Mouse (Mus musculus): ENCODE data around the gene Cand2. TPM values are rescaled to one million over a fixed set of nuclear protein-coding genes. Genes with fewer than 3 reads are reported as not detected.

The Cand2 gene
- polyA plus RNA-seq, 1 experiment from 2014 or later: 33.6 TPM

GRCm38 (mm10) chr6:115854432-115854831 is 80.1 kb downstream of the Cand2 start:
- Histone ChIP-seq H3K9me3 (replicated peaks) (no peaks in the 10 kb centered on the region), H3K4me1 (peaks cover 31% of the 10 kb centered on the region), H3K4me2 (replicated peaks) (no peak overlapping the region), H3K4me3 (replicated peaks) (no peak overlapping the region), H3K9ac (no peak overlapping the region), H3K36me3 (peaks cover 3% of the 10 kb centered on the region; the same call in 1 of the 2 replicates), H3K27ac (replicated peaks) (no peak overlapping the region), H3K27me3 (no peaks in the 10 kb centered on the region)
- no peak for ATAC-seq (ENCODE audit: insufficient number of reproducible peaks, low FRiP score, low TSS enrichment, low read depth)
- 65% methylated on average over 2 of the region's 2 CpGs for WGBS

Small RNA genes within 50 kb of the gene (microRNA-seq; reads per million reads assigned to microRNA genes)
- gene Mir7660 (ENCODE audit: borderline number of aligned reads): 0.52 reads per million

Other genes starting within 250 kb of the Cand2 start
- 29.1 and 31.5 TPM in 2 replicates for gene Tsen2, start 229.9 kb upstream of the Cand2 start, polyA plus RNA-seq (2015; fragmentation: Nextera tagmentation; extraction: Ambion mirVana)
- gene Mkrn2os, start 182.0 kb upstream of the Cand2 start, polyA plus RNA-seq (2015; fragmentation: Nextera tagmentation; extraction: Ambion mirVana): 1.2 and 3.1 TPM in 2 replicates
- gene Mkrn2, start 172.6 kb upstream of the Cand2 start, polyA plus RNA-seq (2015; fragmentation: Nextera tagmentation; extraction: Ambion mirVana): 23.6 and 30.2 TPM in 2 replicates
- gene Raf1, start 97.9 kb upstream of the Cand2 start, polyA plus RNA-seq (2015; fragmentation: Nextera tagmentation; extraction: Ambion mirVana): 89.0 and 93.6 TPM in 2 replicates
- gene Tmem40, start 12.1 kb upstream of the Cand2 start, polyA plus RNA-seq (2015; fragmentation: Nextera tagmentation; extraction: Ambion mirVana): 23.9 and 28.9 TPM in 2 replicates
- 2,086 and 2,192 TPM in 2 replicates for gene Rpl32, start 34.2 kb downstream of the Cand2 start, polyA plus RNA-seq (2015; fragmentation: Nextera tagmentation; extraction: Ambion mirVana)
- gene Efcab12, start 63.9 kb downstream of the Cand2 start, polyA plus RNA-seq (2015; fragmentation: Nextera tagmentation; extraction: Ambion mirVana): 1.1 and 1.9 TPM in 2 replicates
- 18.4 and 18.5 TPM in 2 replicates for gene Mbd4, start 78.8 kb downstream of the Cand2 start, polyA plus RNA-seq (2015; fragmentation: Nextera tagmentation; extraction: Ambion mirVana)
- gene Ift122, start 78.9 kb downstream of the Cand2 start, polyA plus RNA-seq (2015; fragmentation: Nextera tagmentation; extraction: Ambion mirVana): 23.2 and 25.0 TPM in 2 replicates
- gene Rho, start 157.2 kb downstream of the Cand2 start, polyA plus RNA-seq (2015; fragmentation: Nextera tagmentation; extraction: Ambion mirVana): 0.12 and 0.53 TPM in 2 replicates
- gene H1foo, start 170.4 kb downstream of the Cand2 start, polyA plus RNA-seq (2015; fragmentation: Nextera tagmentation; extraction: Ambion mirVana): not detected in 2 replicates
- gene Plxnd1, start 220.5 kb downstream of the Cand2 start, polyA plus RNA-seq (2015; fragmentation: Nextera tagmentation; extraction: Ambion mirVana): 29.4 and 33.5 TPM in 2 replicates

Data from embryonic facial prominence, embryonic 15.5 days (tissue).